Mouse (Mus musculus) heart, adult 2 months (tissue): ENCODE measurements at regions not wholly inside any gene's neighbourhood (a gene's known extent, or its start where the extent isn't known, plus 50 kb on each side); places are given as distances from the start of the nearest gene placed in this dataset.
A peak's percentile ranks its signal among the peaks of the same experiment; 100 is the strongest.

Experiments
- DNase-seq, 2 experiments: peaks; one replicate each; pipeline ENCODE4 v3.0.0; 2021
- H3K27ac ChIP-seq: fragments of 200-600 bp; 2 replicates; pipeline ENCODE4 v1.8.1; 2022
- H3K27me3 ChIP-seq: fragments of 200-500 bp; 2 replicates; pipeline ENCODE4 v1.6.1; 2012; ENCODE audit warnings: mild to moderate bottlenecking, low read length, inconsistent platforms, mixed read lengths; ENCODE audit not compliant: control insufficient read depth, insufficient read depth
- H3K36me3 ChIP-seq: fragments of 200-500 bp; 2 replicates; pipeline ENCODE4 v1.6.1; 2012; ENCODE audit warnings: low read length, inconsistent platforms; ENCODE audit not compliant: control insufficient read depth, insufficient read depth
- H3K4me1 ChIP-seq: fragments of 200-500 bp; 2 replicates; pipeline ENCODE4 v1.6.1; 2011; ENCODE audit warnings: low read length; ENCODE audit not compliant: control insufficient read depth, insufficient read depth
- H3K4me3 ChIP-seq: fragments of 200-600 bp; 2 replicates; pipeline ENCODE4 v1.8.1; 2022
- H3K79me2 ChIP-seq: fragments of 200-500 bp; replicated peaks from 2 replicates; pipeline ENCODE4 v1.6.1; 2012; ENCODE audit warnings: mild to moderate bottlenecking, inconsistent platforms, low read length, moderate library complexity, mixed read lengths; ENCODE audit not compliant: control insufficient read depth, insufficient read depth
- H3K9ac ChIP-seq: fragments of 200-500 bp; 2 replicates; pipeline ENCODE4 v1.6.1; 2012; ENCODE audit warnings: low read depth, mild to moderate bottlenecking, control low read depth, inconsistent platforms, low read length, mixed read lengths
- CTCF ChIP-seq: fragments of 200-600 bp; IDR thresholded peaks from 2 replicates; pipeline ENCODE4 v1.8.1; 2022; ENCODE audit warnings: antibody characterized with exemption, mild to moderate bottlenecking, moderate library complexity
- EP300 ChIP-seq: fragments of 200-500 bp; IDR thresholded peaks from 2 replicates; pipeline ENCODE4 v1.6.1; 2011; ENCODE audit warnings: low read depth, low read length, control low read depth; ENCODE audit not compliant: insufficient read depth
- POLR2A ChIP-seq: fragments of 200-500 bp; IDR thresholded peaks from 2 replicates; pipeline ENCODE4 v1.6.1; 2011; ENCODE audit warnings: mild to moderate bottlenecking, low read depth, low read length, control low read depth; ENCODE audit not compliant: insufficient read depth
- WGBS: fragments of 180-500 bp; shearing (Covaris S2); methylation state at CpG from one replicate; pipeline ENCODE4 v1.1.7; 2018; 5-methylcytosine and 5-hydroxymethylcytosine counted together
- intact Hi-C: fragments of 180-260 bp; cut with DNase I; formaldehyde crosslinking; loops from one replicate; pipeline ENCODE4 v1.15.1; 2025

DNA sequence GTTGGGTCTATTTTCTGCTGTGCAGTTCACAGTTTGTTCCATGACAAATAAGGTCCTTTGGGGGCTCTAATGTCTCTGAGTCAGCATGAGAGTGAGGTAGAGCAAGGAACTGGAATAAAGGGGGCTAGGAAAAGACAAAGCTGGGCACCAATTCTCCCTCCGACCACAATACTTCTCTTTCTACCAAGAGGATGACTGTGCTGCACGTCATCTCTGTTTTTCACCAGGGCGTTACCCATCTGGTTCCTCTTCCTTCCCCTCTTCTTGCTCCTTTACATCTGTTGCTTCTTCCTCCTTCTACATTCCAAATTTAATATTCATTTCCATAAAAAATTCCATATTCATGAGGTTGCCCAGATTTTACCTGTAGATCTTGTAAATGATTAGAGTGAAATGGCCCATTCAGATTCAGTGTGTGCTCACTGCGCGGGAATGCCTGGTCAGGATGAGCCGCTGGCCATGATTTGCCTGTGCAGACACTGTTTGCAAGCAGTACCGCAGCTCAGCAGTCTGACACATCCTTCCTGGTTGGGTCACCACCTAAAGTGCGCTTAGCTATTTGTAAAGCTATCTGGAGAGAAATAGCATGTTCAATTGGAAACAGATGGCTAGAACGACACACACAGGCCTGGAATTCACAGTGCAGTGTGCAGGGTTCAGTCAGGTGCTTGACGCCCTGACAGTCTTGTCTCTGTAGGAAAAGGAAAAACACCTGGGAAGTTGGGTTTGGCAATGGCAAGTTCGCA lies 216.7 kb upstream of the Dkk2 start:
- no peak overlapping the region for H3K4me3 ChIP-seq
- no peaks in the 10 kb centered on the region for H3K36me3 ChIP-seq
- no peak overlapping the region for H3K9ac ChIP-seq
- H3K4me1 ChIP-seq, result no peaks in the 10 kb centered on the region; the same call in 1 of the 2 replicates
- TF ChIP-seq EP300 (no peak), CTCF (no peak), POLR2A (no peak)
- no peak overlapping the region; the same call in 1 of the 2 replicates for H3K27ac ChIP-seq
- intact Hi-C loops, result no loop called here
- no peaks in the 10 kb centered on the region for H3K27me3 ChIP-seq
- no peaks in the 10 kb centered on the region for H3K79me2 ChIP-seq
- WGBS, result 60% methylated on average over 11 of the region's 11 CpGs
- peak; percentile 18 to 35 for DNase-seq

DNA sequence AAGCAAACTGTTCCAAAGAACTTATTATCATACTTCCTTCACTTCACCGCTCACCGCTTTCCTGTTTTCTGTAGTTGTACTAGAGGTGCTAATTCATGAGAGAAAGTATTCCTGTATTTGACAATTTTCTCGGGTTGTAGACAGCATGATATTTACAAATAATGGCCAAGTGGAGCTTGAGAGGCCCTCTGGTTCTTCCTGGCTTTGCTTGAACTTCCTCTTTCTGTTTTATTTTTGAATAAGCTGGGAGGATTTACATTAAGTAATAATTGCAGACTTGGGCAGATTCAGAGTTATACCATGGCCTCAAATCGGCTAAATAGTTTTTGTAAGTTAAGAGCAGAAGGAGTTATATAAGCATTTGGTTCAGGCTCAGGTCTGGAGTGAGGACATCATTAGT lies 215.8 kb upstream of the Dkk2 start:
- Histone ChIP-seq H3K27me3 (no peaks in the 10 kb centered on the region), H3K4me1 (no peaks in the 10 kb centered on the region; the same call in 1 of the 2 replicates), H3K27ac (no peak overlapping the region), H3K4me3 (no peak overlapping the region), H3K9ac (no peak overlapping the region), H3K79me2 (no peaks in the 10 kb centered on the region), H3K36me3 (no peaks in the 10 kb centered on the region)
- no peak for TF ChIP-seq POLR2A
- no peak for TF ChIP-seq EP300
- no peak for TF ChIP-seq CTCF
- DNase-seq, result no peak
- 56% methylated on average over 4 of the region's 4 CpGs for WGBS
- intact Hi-C loops, result no loop called here

DNA sequence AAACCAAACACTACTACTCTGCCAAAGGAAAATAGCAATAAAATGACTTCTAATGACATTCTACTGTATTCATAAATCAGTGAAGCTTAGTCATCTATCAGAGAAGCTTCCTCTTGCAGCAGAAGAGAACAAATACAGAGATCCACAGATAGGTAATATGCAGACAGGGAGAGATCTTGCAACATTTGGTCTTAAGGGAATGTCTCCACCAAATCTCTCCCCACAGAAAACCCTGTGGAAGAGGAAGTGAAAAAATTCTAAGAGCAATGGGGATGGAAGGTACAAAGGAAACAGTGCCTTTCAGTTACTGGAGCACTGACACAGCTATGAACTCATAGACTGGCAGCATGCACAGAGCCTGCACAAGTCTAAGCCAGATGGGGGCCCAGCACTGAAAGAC lies 202.4 kb upstream of the Dkk2 start:
- Histone ChIP-seq H3K27ac (no peak overlapping the region), H3K4me1 (no peaks in the 10 kb centered on the region), H3K9ac (no peak overlapping the region), H3K4me3 (no peak overlapping the region), H3K36me3 (no peaks in the 10 kb centered on the region), H3K79me2 (no peaks in the 10 kb centered on the region), H3K27me3 (no peaks in the 10 kb centered on the region)
- no peak for DNase-seq
- TF ChIP-seq CTCF, result no peak
- TF ChIP-seq EP300, result no peak
- no peak for TF ChIP-seq POLR2A
- intact Hi-C loops, result no loop called here

DNA sequence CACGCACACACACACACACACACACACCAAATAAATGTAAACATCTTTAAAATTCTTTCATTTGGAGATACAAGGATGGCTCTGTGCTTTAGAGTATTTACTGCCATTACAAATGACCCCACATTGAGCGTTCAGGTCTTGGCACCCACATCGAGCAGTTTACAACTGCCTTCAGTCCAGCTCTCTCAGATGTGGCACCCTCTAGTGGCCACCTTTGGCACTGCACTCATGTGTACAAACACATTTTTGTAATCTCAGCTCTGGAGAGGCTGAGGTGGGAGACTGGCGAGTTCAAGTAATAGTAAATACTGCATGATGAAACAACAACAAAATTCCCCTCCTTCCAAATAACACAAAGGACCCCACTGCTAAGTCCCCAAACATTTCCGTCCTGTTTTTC lies 198.6 kb upstream of the Dkk2 start:
- Histone ChIP-seq H3K36me3 (no peaks in the 10 kb centered on the region), H3K27me3 (no peaks in the 10 kb centered on the region), H3K4me3 (no peak overlapping the region), H3K9ac (no peak overlapping the region), H3K4me1 (no peaks in the 10 kb centered on the region), H3K79me2 (no peaks in the 10 kb centered on the region), H3K27ac (no peak overlapping the region)
- DNase-seq, result no peak
- WGBS, result 88% methylated on average over 5 of the region's 5 CpGs
- TF ChIP-seq POLR2A, result no peak
- peak; percentile 62 for TF ChIP-seq CTCF
- no peak for TF ChIP-seq EP300
- intact Hi-C loops, result no loop called here

DNA sequence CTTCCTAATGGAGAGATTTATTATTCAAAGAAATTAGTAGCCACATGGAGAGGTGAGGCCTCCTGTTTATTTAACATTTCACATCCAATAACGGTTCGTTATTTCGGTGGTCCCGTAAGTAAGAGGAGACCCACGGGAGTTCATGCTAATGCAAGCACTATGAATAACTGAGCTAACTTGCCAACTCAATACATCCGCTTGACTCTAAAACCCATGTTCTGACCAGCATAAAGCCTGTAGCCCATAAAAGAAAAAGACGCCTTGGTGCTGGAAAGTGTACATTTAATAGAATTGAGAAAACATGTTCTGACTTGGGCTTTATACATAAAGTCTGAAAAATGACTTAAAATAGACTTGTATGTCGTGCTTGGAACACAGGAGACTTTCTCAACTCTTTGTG lies 198.1 kb upstream of the Dkk2 start:
- intact Hi-C loops, result no loop called here

DNA sequence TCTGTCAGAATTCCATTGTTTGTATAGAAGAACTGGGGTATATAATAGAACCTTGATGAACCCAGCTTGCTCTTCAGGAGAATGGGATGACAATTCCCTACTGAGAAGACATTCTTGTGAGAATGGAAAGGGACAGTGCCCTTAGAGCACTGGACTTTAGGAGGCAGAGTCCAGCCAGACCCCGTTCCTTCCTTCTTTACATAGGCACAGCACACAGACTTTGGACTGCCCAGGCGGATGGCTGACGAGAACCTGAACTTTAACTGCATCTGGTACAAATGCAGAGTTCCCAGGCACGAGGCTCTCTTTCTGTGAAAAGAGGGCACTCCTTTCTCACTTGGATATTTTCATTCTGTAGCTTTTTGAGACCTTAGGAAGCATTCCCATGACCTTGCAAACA lies 197.4 kb upstream of the Dkk2 start:
- TF ChIP-seq POLR2A (no peak), EP300 (no peak), CTCF (no peak)
- intact Hi-C loops, result no loop called here
- 77% methylated on average over 4 of the region's 4 CpGs for WGBS
- no peaks in the 10 kb centered on the region for H3K36me3 ChIP-seq
- no peak for DNase-seq
- H3K9ac ChIP-seq, result no peak overlapping the region
- H3K4me3 ChIP-seq, result no peak overlapping the region
- no peaks in the 10 kb centered on the region for H3K79me2 ChIP-seq
- H3K4me1 ChIP-seq, result no peaks in the 10 kb centered on the region
- H3K27ac ChIP-seq, result no peak overlapping the region
- H3K27me3 ChIP-seq, result no peaks in the 10 kb centered on the region

More for the DNA sequence above, 198.1 kb upstream of the Dkk2 start:
- H3K79me2 ChIP-seq, result no peaks in the 10 kb centered on the region
- 92% methylated on average over 8 of the region's 8 CpGs for WGBS
- no peaks in the 10 kb centered on the region for H3K36me3 ChIP-seq
- H3K4me3 ChIP-seq, result no peak overlapping the region
- DNase-seq, result no peak
- H3K9ac ChIP-seq, result no peak overlapping the region
- H3K4me1 ChIP-seq, result no peaks in the 10 kb centered on the region
- no peak for TF ChIP-seq POLR2A
- TF ChIP-seq CTCF, result no peak
- TF ChIP-seq EP300, result no peak
- no peak overlapping the region for H3K27ac ChIP-seq
- no peaks in the 10 kb centered on the region for H3K27me3 ChIP-seq
